Mouse (Mus musculus) forebrain, embryonic 16.5 days (tissue): ENCODE data around the gene 6030498E09Rik. TPM values are rescaled to one million over a fixed set of nuclear protein-coding genes. Genes with fewer than 3 reads are reported as not detected.

Experiments used
- ATAC-seq: fragments of 200-750 bp; cut with Nextera tagmentation; 2 replicates; pipeline ENCODE4 v1.8.0; 2017; ENCODE audit warnings: mild to moderate bottlenecking, moderate library complexity
- H3K27ac ChIP-seq: fragments of 300-500 bp; sonication (generic); 2 replicates; pipeline ENCODE4 v1.5.1; 2014; ENCODE audit warnings: low read length, control low read depth
- H3K27me3 ChIP-seq: fragments of 300-500 bp; sonication (generic); replicated peaks from 2 replicates; pipeline ENCODE4 v1.6.1; 2014; ENCODE audit warnings: low read length; ENCODE audit not compliant: control insufficient read depth, insufficient read depth
- H3K36me3 ChIP-seq: fragments of 300-500 bp; sonication (generic); 2 replicates; pipeline ENCODE4 v1.6.1; 2014; ENCODE audit not compliant: control insufficient read depth, insufficient read depth
- H3K4me1 ChIP-seq: fragments of 300-500 bp; sonication (generic); replicated peaks from 2 replicates; pipeline ENCODE4 v1.6.1; 2014; ENCODE audit warnings: low read length; ENCODE audit not compliant: control insufficient read depth, insufficient read depth
- H3K4me2 ChIP-seq: fragments of 300-500 bp; sonication (generic); 2 replicates; pipeline ENCODE4 v1.6.1; 2014; ENCODE audit warnings: mild to moderate bottlenecking, low read length, control low read depth
- H3K4me3 ChIP-seq: fragments of 300-500 bp; sonication (generic); replicated peaks from 2 replicates; pipeline ENCODE4 v1.5.1; 2014; ENCODE audit warnings: mild to moderate bottlenecking, low read length, control low read depth
- H3K9ac ChIP-seq: fragments of 300-500 bp; sonication (generic); replicated peaks from 2 replicates; pipeline ENCODE4 v1.6.1; 2014; ENCODE audit warnings: low read depth, low read length, control low read depth
- H3K9me3 ChIP-seq: fragments of 300-500 bp; sonication (generic); 2 replicates; pipeline ENCODE4 v1.6.1; 2016; ENCODE audit warnings: low read length; ENCODE audit not compliant: control insufficient read depth
- WGBS: fragments of 180-500 bp; shearing (Covaris S2); extraction: QIAGEN DNeasy Blood & Tissue Kit; methylation state at CpG from one replicate; pipeline ENCODE4 v1.1.7; 2014; 5-methylcytosine and 5-hydroxymethylcytosine counted together
- microRNA-seq: library from miRNA; unstranded; fragments of <30 nt; microRNA quantifications from one replicate; pipeline ENCODE4, GENCODE M21; 2017
- polyA plus RNA-seq: library from polyadenylated mRNA; unstranded; fragments of >200 nt; fragmentation: Nextera tagmentation; extraction: Ambion mirVana; gene quantifications from 2 replicates; pipeline ENCODE4 v1.2.1, GENCODE M21; 2015

The 6030498E09Rik gene
- polyA plus RNA-seq, 1 experiment from 2014 or later: not detected

- Histone ChIP-seq H3K4me1 (no peaks in the 10 kb centered on the region), H3K9me3 (no peaks in the 10 kb centered on the region), H3K27me3 (no peaks in the 10 kb centered on the region), H3K9ac (no peak overlapping the region), H3K4me3 (no peak overlapping the region), H3K27ac (no peak overlapping the region), H3K36me3 (no peaks in the 10 kb centered on the region), H3K4me2 (no peak overlapping the region)
- WGBS: 53% methylated on average over 3 of the region's 3 CpGs
- ATAC-seq: no peak
Observed at GRCm38 (mm10) chrX:38816841-38817240, 44.4 kb downstream of the 6030498E09Rik start.

GRCm38 (mm10) chrX:38958571-38958970, 186.1 kb downstream of the 6030498E09Rik start:
- Histone ChIP-seq H3K4me2 (no peak overlapping the region), H3K9ac (no peak overlapping the region), H3K27ac (no peak overlapping the region), H3K36me3 (no peaks in the 10 kb centered on the region), H3K9me3 (peaks cover 2% of the 10 kb centered on the region; the same call in 1 of the 2 replicates), H3K4me3 (no peak overlapping the region), H3K4me1 (no peaks in the 10 kb centered on the region), H3K27me3 (no peaks in the 10 kb centered on the region)
- ATAC-seq: no peak
- WGBS: 69% methylated on average over 1 of the region's 1 CpGs

GRCm38 (mm10) chrX:38996265-38996664, 223.8 kb downstream of the 6030498E09Rik start:
- ATAC-seq: no peak
- Histone ChIP-seq H3K9ac (no peak overlapping the region), H3K4me1 (no peaks in the 10 kb centered on the region), H3K9me3 (no peaks in the 10 kb centered on the region), H3K4me3 (no peak overlapping the region), H3K4me2 (no peak overlapping the region), H3K27ac (no peak overlapping the region), H3K27me3 (no peaks in the 10 kb centered on the region), H3K36me3 (no peaks in the 10 kb centered on the region)
- 86% methylated on average over 5 of the region's 5 CpGs for WGBS

Small RNA genes lying within 50 kb of the gene (microRNA-seq; reads per million reads assigned to microRNA genes)
- not detected for gene Gm25642

Other genes starting within 250 kb of the 6030498E09Rik start
- gene Cul4b, start 196.5 kb upstream of the 6030498E09Rik start, polyA plus RNA-seq: 17.2 and 21.6 TPM in 2 replicates
- gene Mcts1, start 172.1 kb upstream of the 6030498E09Rik start, polyA plus RNA-seq: 163 and 167 TPM in 2 replicates
- gene C1galt1c1, start 137.6 kb upstream of the 6030498E09Rik start, polyA plus RNA-seq: 25.7 and 26.7 TPM in 2 replicates